Mouse (Mus musculus) bone marrow macrophage, adult 2 months (primary cell): ENCODE measurements at regions not wholly inside any gene's neighbourhood (a gene's known extent, or its start where the extent isn't known, plus 50 kb on each side); places are given as distances from the start of the nearest gene placed in this dataset.

Source experiments
- CTCF ChIP-seq: IDR thresholded peaks from 2 replicates; pipeline ENCODE4 v1.5.1; 2012; ENCODE audit warnings: low read depth, mild to moderate bottlenecking, low read length, moderate library complexity
- POLR2A ChIP-seq: IDR thresholded peaks from 2 replicates; pipeline ENCODE4 v1.6.1; 2012; ENCODE audit warnings: mild to moderate bottlenecking, low read depth, low read length, borderline replicate concordance

DNA sequence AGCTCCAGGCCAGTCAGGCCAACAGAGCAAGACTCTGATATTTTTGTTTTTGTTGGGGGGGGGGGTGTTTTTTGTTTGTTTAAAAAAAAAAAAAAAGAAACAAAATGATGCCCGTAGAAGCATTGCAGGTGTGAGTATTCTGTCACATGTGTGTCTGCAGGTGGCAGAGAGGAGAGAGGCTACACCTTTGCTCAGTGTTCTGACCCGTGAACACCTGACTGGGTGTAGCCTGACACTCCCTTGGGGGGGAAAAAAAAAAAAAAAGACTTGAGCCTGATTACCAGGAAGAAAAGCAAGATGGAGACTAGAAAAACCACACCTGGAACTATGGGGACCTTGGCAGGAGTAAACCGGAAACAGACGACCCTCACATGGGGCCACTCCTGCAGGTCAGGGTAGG lies 61.1 kb upstream of the Cxadr start:
- TF ChIP-seq POLR2A (no peak), CTCF (no peak)
